Mouse (Mus musculus) liver, embryonic 12.5 days (tissue): ENCODE data around the gene Tspan8. TPM values are rescaled to one million over a fixed set of nuclear protein-coding genes. Genes with fewer than 3 reads are reported as not detected.

Experiments used
- ATAC-seq: fragments of 200-750 bp; cut with Nextera tagmentation; 2 replicates; pipeline ENCODE4 v1.8.0; 2017; ENCODE audit warnings: moderate number of reproducible peaks, mild to moderate bottlenecking, moderate library complexity
- H3K27ac ChIP-seq: fragments of 300-500 bp; sonication (generic); 2 replicates; pipeline ENCODE4 v1.5.1; 2016; ENCODE audit warnings: mild to moderate bottlenecking
- H3K27me3 ChIP-seq: fragments of 300-500 bp; sonication (generic); replicated peaks from 2 replicates; pipeline ENCODE4 v1.6.1; 2016; ENCODE audit warnings: mild to moderate bottlenecking, moderate library complexity
- H3K36me3 ChIP-seq: fragments of 300-500 bp; sonication (generic); 2 replicates; pipeline ENCODE4 v1.6.1; 2016; ENCODE audit warnings: mild to moderate bottlenecking, moderate library complexity
- H3K4me1 ChIP-seq: fragments of 300-500 bp; sonication (generic); 2 replicates; pipeline ENCODE4 v1.6.1; 2016
- H3K4me2 ChIP-seq: fragments of 300-500 bp; sonication (generic); 2 replicates; pipeline ENCODE4 v1.6.1; 2016; ENCODE audit warnings: mild to moderate bottlenecking, moderate library complexity
- H3K4me3 ChIP-seq: fragments of 300-500 bp; sonication (generic); 2 replicates; pipeline ENCODE4 v1.5.1; 2016; ENCODE audit warnings: mild to moderate bottlenecking, moderate library complexity
- H3K9ac ChIP-seq: fragments of 300-500 bp; sonication (generic); 2 replicates; pipeline ENCODE4 v1.6.1; 2016; ENCODE audit warnings: mild to moderate bottlenecking, moderate library complexity
- H3K9me3 ChIP-seq: fragments of 300-500 bp; sonication (generic); replicated peaks from 2 replicates; pipeline ENCODE4 v1.6.1; 2016; ENCODE audit warnings: mild to moderate bottlenecking, moderate library complexity
- whole genome bisulfite sequencing: fragments of 180-500 bp; shearing (Covaris S2); methylation state at CpG from one replicate; pipeline ENCODE4 v1.1.7; 2016; ENCODE audit not compliant: insufficient replicate concordance; 5-methylcytosine and 5-hydroxymethylcytosine counted together
- polyA plus RNA-seq: library from polyadenylated mRNA; unstranded; fragments of >200 nt; fragmentation: Nextera tagmentation; extraction: Ambion mirVana; gene quantifications from 2 replicates; pipeline ENCODE4 v1.2.1, GENCODE M21; 2016

Tspan8 gene
- polyA plus RNA-seq = 53.8 and 56.1 TPM in 2 replicates

- H3K9ac ChIP-seq = peak within 1 kb of the TSS; percentile 81
Observed at GRCm38 (mm10) chr10:115816511-115816910, at the start of gene Tspan8. Gene Tspan8 (plus strand): TSS chr10:115816832.

GRCm38 (mm10) chr10:115770032-115770431 lies 46.6 kb upstream of the Tspan8 start:
- Histone ChIP-seq H3K27me3 (no peaks in the 10 kb centered on the region), H3K36me3 (no peaks in the 10 kb centered on the region), H3K9ac (no peak overlapping the region), H3K4me3 (no peak overlapping the region), H3K4me2 (no peak overlapping the region), H3K9me3 (no peaks in the 10 kb centered on the region), H3K4me1 (no peaks in the 10 kb centered on the region), H3K27ac (no peak overlapping the region)
- 76% methylated on average over 8 of the region's 8 CpGs for WGBS
- no peak for ATAC-seq

More at GRCm38 (mm10) chr10:115816511-115816910, at the start of gene Tspan8:
- no peaks in the 10 kb centered on the region for H3K27me3 ChIP-seq
- ATAC-seq = peak; percentile 13; the same call in 1 of the 2 replicates
- peaks cover 36% of the 10 kb centered on the region for H3K4me1 ChIP-seq
- peaks cover 16% of the 10 kb centered on the region for H3K36me3 ChIP-seq
- H3K4me2 ChIP-seq = peak within 1 kb of the TSS; percentile 58
- peak within 1 kb of the TSS; percentile 67 for H3K4me3 ChIP-seq
- peak within 1 kb of the TSS; percentile 95 for H3K27ac ChIP-seq
- H3K9me3 ChIP-seq = no peaks in the 10 kb centered on the region
- WGBS = 20% methylated on average over 6 of the region's 6 CpGs

GRCm38 (mm10) chr10:115774451-115774850 lies 42.2 kb upstream of the Tspan8 start:
- Histone ChIP-seq H3K4me3 (no peak overlapping the region), H3K9ac (no peak overlapping the region), H3K27me3 (no peaks in the 10 kb centered on the region), H3K4me1 (peaks cover 4% of the 10 kb centered on the region; the same call in 1 of the 2 replicates), H3K27ac (no peak overlapping the region), H3K4me2 (no peak overlapping the region), H3K9me3 (no peaks in the 10 kb centered on the region), H3K36me3 (no peaks in the 10 kb centered on the region)
- 50% methylated on average over 4 of the region's 4 CpGs for WGBS
- ATAC-seq = no peak

GRCm38 (mm10) chr10:115775945-115776905 lies 40.4 kb upstream of the Tspan8 start:
- no peak overlapping the region for H3K27ac ChIP-seq
- H3K4me3 ChIP-seq = no peak overlapping the region
- H3K4me1 ChIP-seq = peaks cover 7% of the 10 kb centered on the region; the same call in 1 of the 2 replicates
- H3K27me3 ChIP-seq = no peaks in the 10 kb centered on the region
- 57% methylated on average over 17 of the region's 17 CpGs for WGBS
- H3K9ac ChIP-seq = no peak overlapping the region
- H3K4me2 ChIP-seq = no peak overlapping the region
- H3K9me3 ChIP-seq = no peaks in the 10 kb centered on the region
- ATAC-seq = no peak
- no peaks in the 10 kb centered on the region for H3K36me3 ChIP-seq

GRCm38 (mm10) chr10:115777366-115777765 lies 39.3 kb upstream of the Tspan8 start:
- peaks cover 7% of the 10 kb centered on the region; the same call in 1 of the 2 replicates for H3K4me1 ChIP-seq
- no peaks in the 10 kb centered on the region for H3K9me3 ChIP-seq
- no peak overlapping the region for H3K4me2 ChIP-seq
- 29% methylated on average over 5 of the region's 5 CpGs for WGBS
- no peaks in the 10 kb centered on the region for H3K27me3 ChIP-seq
- H3K27ac ChIP-seq = no peak overlapping the region
- H3K9ac ChIP-seq = no peak overlapping the region
- no peak for ATAC-seq
- no peak overlapping the region for H3K4me3 ChIP-seq
- H3K36me3 ChIP-seq = no peaks in the 10 kb centered on the region

GRCm38 (mm10) chr10:115778624-115779023 lies 38.0 kb upstream of the Tspan8 start:
- Histone ChIP-seq H3K27ac (no peak overlapping the region), H3K9me3 (no peaks in the 10 kb centered on the region), H3K4me1 (peaks cover 7% of the 10 kb centered on the region; the same call in 1 of the 2 replicates), H3K4me3 (no peak overlapping the region), H3K27me3 (no peaks in the 10 kb centered on the region), H3K9ac (no peak overlapping the region), H3K36me3 (no peaks in the 10 kb centered on the region), H3K4me2 (no peak overlapping the region)
- 47% methylated on average over 5 of the region's 5 CpGs for WGBS
- peak; percentile 25; the same call in 1 of the 2 replicates for ATAC-seq

- no peak overlapping the region for H3K9ac ChIP-seq
- peak; percentile 78 for ATAC-seq
- 65% methylated on average over 11 of the region's 11 CpGs for WGBS
- no peak overlapping the region for H3K27ac ChIP-seq
- H3K9me3 ChIP-seq = no peaks in the 10 kb centered on the region
- H3K4me3 ChIP-seq = no peak overlapping the region
- peaks cover 7% of the 10 kb centered on the region; the same call in 1 of the 2 replicates for H3K4me1 ChIP-seq
- H3K36me3 ChIP-seq = no peaks in the 10 kb centered on the region
- no peaks in the 10 kb centered on the region for H3K27me3 ChIP-seq
- H3K4me2 ChIP-seq = no peak overlapping the region
Observed at GRCm38 (mm10) chr10:115780239-115781016, 36.2 kb upstream of the Tspan8 start.

- Histone ChIP-seq H3K27me3 (no peaks in the 10 kb centered on the region), H3K4me1 (peaks cover 4% of the 10 kb centered on the region; the same call in 1 of the 2 replicates), H3K4me2 (no peak overlapping the region), H3K36me3 (no peaks in the 10 kb centered on the region), H3K9ac (no peak overlapping the region), H3K27ac (no peak overlapping the region), H3K9me3 (no peaks in the 10 kb centered on the region), H3K4me3 (no peak overlapping the region)
- WGBS = 59% methylated on average over 2 of the region's 2 CpGs
- no peak for ATAC-seq
Observed at GRCm38 (mm10) chr10:115783232-115783631, 33.4 kb upstream of the Tspan8 start.

GRCm38 (mm10) chr10:115790788-115791187 lies 25.8 kb upstream of the Tspan8 start:
- no peaks in the 10 kb centered on the region for H3K27me3 ChIP-seq
- no peak overlapping the region for H3K9ac ChIP-seq
- no peak overlapping the region for H3K4me2 ChIP-seq
- no peak for ATAC-seq
- H3K27ac ChIP-seq = no peak overlapping the region
- no peak overlapping the region for H3K4me3 ChIP-seq
- WGBS = 71% methylated on average over 2 of the region's 2 CpGs
- H3K4me1 ChIP-seq = no peaks in the 10 kb centered on the region
- H3K9me3 ChIP-seq = no peaks in the 10 kb centered on the region
- H3K36me3 ChIP-seq = no peaks in the 10 kb centered on the region

- 61% methylated on average over 4 of the region's 4 CpGs for WGBS
- Histone ChIP-seq H3K4me2 (no peak overlapping the region), H3K36me3 (no peaks in the 10 kb centered on the region), H3K9ac (no peak overlapping the region), H3K27me3 (no peaks in the 10 kb centered on the region), H3K4me1 (no peaks in the 10 kb centered on the region), H3K9me3 (no peaks in the 10 kb centered on the region), H3K27ac (no peak overlapping the region), H3K4me3 (no peak overlapping the region)
- no peak for ATAC-seq
Observed at GRCm38 (mm10) chr10:115796072-115796788, 20.4 kb upstream of the Tspan8 start.

GRCm38 (mm10) chr10:115801464-115801863 lies 15.2 kb upstream of the Tspan8 start:
- no peak overlapping the region for H3K9ac ChIP-seq
- no peaks in the 10 kb centered on the region for H3K9me3 ChIP-seq
- H3K36me3 ChIP-seq = no peaks in the 10 kb centered on the region
- H3K4me1 ChIP-seq = 0 out of 2 replicates have a peak, but pooled peaks cover 2% of the 10 kb centered on the region
- ATAC-seq = no peak
- no peak overlapping the region for H3K27ac ChIP-seq
- no peak overlapping the region for H3K4me2 ChIP-seq
- WGBS = 58% methylated on average over 3 of the region's 3 CpGs
- no peaks in the 10 kb centered on the region for H3K27me3 ChIP-seq
- H3K4me3 ChIP-seq = no peak overlapping the region
